Mouse (Mus musculus) lung, postnatal 10 days (tissue): Measurements from ENCODE around the gene Calm1.
"Not testable (repeated sequence)": the region's sequence is repeated elsewhere in the genome, so short reads cannot be mapped to it uniquely, and the experiment has no call there.

ENCODE experiments used
- DNase-seq: peaks from one replicate; pipeline ENCODE4 v3.0.0; 2021

Calm1 gene

DNA sequence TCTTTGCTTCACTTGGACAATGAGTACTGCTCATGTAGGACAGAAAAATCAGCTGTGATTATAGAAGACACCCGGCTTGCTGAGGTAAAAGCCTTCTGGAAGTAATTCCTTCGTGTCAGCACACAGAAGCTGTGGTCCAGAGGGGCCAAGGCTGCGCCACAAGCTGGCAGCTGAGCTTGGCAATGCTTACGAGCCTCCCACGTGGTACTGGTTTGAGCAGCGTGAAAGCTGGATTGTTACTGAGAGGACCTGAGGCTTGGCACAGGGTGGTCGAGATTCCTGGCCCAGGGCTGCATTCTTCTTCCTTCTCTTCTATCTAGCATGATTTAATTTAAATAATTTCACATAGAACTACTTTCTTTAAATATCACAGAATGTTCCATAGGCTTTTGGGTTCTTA lies 2.4 kb upstream of the Calm1 start:
- no peak for DNase-seq

DNA sequence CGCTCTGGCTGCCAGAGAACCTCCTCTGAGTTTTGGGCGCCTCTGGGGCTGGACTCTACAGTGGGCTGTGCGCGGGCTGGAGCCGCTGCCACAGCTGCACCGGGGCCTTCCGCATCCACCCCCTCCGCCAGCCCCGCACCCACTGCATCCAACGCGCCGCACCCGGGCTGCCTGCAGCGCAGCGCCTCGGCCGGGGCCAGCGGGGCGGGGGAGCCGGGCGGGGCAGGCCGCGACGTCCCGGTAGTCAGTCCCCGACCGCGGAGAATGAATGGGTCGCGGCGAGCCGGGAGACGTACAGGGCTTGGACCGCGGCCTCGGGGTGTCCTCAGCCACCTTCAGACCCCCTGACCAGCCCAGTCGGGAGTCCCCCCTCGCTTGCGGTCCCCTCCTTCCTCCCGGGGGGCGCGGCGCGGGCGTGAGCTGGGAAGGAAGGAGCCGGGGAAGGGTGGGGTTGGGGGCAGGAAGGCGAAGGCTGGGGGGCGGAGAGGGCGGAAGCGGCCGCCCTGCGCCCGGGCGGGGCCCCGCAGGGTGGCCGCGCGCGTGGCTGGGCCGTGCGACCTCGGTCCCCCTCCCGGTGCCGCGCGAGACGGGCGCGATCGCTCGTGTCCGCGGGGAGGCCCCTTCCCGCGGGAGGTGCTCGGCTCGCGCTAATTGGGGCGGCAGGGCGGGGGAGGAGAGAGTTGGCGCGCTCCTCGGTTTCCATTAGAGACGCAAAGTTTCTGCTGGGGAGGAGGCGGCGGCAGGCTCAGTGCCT lies 833 bp downstream of the Calm1 start:
- DNase-seq = peak; percentile 84

DNA sequence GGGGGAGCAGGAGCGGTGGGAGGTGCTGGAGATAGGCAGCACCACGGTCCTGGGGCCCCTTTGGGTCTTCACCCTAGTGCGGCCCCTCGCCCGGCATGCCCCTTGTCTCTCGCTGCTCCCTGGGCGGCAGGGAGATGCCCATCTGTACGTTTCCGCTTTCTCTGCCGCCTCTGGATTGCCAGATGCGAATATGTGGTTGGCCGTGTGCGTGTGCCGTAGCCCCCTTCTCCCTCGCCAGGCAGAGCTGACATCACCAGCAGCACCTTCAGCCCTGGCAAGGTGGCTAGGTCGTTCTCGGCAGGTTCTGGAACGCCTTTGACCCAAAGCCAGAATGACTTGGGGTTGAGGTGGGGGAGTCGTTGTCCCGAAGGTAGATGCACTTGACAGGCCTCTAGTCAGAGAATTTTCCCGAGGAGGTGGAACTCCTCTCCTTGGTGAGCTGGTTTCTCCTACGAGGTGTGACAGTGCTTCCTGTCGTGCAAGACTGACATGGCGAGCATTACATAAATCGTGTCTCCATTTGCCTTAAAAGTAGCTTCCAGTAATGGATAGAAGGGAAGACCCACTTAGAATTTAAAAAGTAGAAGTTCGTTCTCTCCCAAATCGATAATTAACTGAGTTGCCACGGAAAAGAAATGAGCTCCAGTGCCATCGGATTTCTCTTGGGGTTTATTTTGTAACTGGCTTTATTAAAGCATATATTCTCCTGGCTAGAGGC lies 1.6 kb downstream of the Calm1 start:
- DNase-seq = no peak

DNA sequence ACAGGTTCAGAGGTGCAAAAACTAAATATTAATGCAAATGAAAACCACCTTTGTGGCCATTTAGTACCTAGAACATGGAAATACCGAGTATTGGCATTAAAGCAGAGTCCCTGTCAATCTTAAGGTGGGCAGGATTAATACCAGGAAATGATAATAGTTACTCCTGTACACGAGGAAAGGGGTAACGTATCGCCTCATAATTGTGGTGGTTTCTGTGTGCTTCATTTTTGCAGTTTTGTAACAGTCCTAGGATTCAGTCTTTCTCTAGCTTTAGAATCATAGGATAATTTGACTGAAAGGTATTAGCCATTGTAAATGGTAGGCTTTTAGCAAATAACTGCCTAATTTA lies 2.1 kb downstream of the Calm1 start:
- no peak for DNase-seq

- peak; percentile 96 for DNase-seq
These were observed 2.6 kb downstream of the Calm1 start for GRCm38 (mm10) chr12:100201838-100202237.

DNA sequence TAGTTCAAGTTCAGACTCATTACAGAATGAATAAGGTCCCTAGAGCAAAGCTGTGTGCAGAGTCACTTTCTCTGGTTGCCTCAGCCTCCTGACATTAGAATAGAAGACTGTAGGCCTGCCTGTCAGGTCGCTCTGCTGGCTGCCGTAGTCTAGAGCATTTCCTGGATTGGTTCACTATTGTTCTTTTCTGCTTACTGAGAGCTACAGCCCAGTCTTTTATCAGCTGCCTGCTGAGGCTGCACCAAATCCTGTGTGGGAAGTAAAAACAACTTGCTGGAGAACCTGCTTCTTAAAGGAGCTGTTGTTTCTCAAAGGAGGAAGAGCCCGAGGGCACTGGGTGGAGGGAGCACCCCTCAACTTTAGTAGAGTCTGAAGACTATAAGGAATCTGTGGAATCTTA lies 4.5 kb downstream of the Calm1 start:
- DNase-seq = no peak

GRCm38 (mm10) chr12:100205156-100205555 lies 5.9 kb downstream of the Calm1 start:
- no peak for DNase-seq

GRCm38 (mm10) chr12:100206521-100206920 lies 7.3 kb downstream of the Calm1 start:
- DNase-seq = no peak

GRCm38 (mm10) chr12:100206926-100207325 lies 7.7 kb downstream of the Calm1 start:
- no peak for DNase-seq

DNA sequence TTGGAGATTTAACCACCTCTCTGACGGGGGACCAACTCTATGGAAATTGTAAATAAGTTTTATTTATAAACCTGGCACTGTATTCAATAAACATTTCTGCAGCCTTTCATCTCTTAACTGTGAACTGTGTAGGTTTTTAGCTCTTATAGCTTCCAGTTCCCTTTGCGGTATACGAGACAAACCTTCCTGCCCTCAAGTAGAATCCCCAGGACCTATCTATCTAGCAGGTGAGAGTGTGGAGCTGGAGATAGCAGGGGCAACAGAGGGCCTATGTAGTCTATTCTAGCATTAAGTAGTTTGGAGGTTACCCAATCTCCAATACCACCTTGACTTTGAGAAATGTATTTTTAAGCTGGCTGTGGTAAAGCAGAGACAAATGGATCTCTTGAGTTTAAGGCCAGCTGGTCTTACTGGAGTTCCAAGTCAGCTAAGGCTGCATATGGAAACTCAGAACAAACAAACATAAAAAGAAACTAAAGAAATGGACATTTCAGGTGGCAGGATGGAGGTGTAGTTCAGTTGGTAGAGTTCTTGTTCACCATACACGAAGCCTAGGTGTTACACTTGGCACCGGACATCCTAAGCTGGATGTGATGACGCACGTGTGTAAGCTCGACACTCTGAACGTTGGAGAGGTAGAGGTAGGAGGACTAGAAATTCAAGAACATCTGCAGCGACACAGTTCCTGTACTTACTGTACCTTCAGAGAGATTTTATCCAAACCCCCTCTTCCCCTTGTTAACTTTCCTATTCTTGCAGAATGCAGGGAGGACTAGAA lies 10.7 kb downstream of the Calm1 start:
- DNase-seq = no peak

- DNase-seq = peak; percentile 62
These were observed 11.7 kb downstream of the Calm1 start for GRCm38 (mm10) chr12:100210973-100211372.

- DNase-seq = no peak
These were observed 12.4 kb downstream of the Calm1 start for GRCm38 (mm10) chr12:100211453-100212185.

DNA sequence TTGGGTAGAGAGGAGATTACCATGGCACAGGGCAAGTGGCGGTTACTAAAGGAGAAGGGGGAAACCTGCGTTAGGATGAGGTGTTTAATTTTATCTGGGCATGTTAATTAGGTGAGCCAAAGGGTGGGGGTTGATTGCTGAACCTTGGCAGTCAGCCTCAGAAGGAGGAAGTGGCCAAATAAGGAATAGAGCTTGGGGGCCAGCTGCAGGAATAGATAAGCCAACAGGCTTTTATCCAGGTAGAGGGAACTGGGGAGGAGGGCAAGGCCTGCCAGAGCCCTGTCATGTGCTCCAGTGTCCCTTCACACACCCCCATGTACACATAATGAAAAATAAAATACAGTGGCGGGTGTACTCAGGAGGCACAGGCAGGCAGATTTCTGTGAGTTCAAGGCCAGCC lies 13.2 kb downstream of the Calm1 start:
- DNase-seq = no peak

DNA sequence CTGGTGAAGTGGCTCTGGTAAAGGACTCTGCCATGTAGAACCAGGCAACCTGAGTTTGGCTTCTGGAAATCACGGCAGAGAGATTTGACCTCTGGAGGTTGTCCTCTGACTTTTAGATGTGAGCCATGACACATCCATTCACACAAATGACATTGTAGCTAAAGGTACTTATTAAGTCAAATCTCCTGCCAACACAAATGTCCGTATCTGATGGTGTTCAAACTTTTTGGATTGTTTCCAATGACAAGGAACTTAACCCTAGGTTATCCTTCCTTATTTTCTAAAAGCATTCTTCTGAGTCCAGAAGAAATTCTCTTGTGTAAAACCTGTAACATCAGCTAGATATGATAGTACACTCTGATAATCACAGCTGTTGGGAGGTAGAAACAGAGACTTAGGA lies 13.9 kb downstream of the Calm1 start:
- no peak for DNase-seq

DNA sequence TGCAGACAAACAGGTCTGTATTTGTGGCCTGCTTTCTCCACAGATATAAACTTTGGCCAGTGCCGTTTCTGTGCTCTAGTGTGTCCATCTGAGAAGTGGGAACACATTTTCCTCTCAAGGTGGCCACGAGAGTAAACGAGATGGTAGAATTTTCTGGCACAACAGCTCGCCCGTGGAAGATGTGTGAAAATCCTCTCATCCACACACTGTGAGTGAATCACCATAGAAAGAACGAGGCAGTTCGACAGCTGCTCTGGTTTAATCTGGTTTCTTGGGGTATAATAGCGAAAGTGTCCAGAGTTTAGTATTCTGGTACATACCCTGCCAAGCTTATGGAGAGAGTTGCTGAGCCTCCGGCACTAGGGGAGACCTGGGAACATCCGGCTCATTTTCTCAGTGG lies 14.9 kb downstream of the Calm1 start:
- DNase-seq = no peak

GRCm38 (mm10) chr12:100214738-100215137 lies 15.5 kb downstream of the Calm1 start:
- peak; percentile 29 for DNase-seq

- DNase-seq = not testable (repeated sequence)
These were observed 17.9 kb downstream of the Calm1 start for GRCm38 (mm10) chr12:100217087-100217486.

GRCm38 (mm10) chr12:100220012-100220411 lies 20.8 kb downstream of the Calm1 start:
- no peak for DNase-seq

- no peak for DNase-seq
These were observed 22.5 kb downstream of the Calm1 start for GRCm38 (mm10) chr12:100221608-100222321.

DNA sequence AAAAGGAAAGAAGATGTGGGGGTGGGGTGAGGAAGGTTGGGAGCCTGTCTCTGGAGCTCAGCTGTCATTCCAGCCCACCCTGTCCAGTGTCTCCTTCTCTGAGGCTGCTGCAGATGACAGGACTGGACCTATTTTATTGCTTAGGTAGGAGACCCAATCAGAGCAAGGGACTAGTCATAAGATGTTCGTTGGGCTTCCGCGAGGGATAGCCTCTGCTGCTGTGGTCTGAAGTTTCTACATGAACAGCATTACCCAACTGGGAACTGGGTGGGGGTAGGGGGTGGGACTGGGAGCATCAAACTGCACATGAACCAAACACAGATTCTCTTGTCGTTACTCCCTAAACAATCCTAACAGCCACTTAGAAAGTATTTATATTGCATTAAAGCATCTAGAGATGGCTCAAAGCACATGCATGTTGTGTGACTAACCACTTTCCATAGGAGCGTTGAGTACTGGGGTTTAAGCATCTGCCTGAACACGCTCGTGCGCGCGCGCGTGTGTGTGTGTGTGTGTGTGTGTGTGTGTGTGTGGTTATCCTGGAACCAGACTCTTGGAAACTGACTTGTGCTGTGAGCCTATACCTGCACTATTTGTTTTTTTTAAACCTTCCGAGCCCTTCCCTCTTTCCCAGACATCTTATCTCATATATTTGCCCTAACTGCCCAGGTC lies 23.2 kb downstream of the Calm1 start:
- no peak for DNase-seq

DNA sequence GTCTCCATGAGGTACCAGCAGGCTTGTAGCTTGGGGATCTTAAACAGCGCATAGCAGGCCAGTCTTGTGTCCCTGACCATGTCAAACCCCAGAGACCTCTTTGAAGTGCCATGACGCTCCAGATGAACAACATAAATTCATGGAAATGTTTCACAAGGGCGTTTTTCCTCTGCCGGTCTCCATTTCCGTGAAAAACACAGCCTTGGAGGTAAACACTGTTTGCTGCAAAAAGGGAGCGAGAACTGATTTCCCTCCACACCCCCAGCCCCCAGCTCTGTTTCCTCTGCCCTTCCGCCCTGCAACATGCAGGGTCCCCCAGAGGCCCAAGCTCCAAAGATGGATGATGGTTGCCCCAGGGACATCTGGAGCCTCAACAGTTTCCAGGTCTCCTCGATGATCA lies 24.3 kb downstream of the Calm1 start:
- no peak for DNase-seq

GRCm38 (mm10) chr12:100225196-100225595 lies 26.0 kb downstream of the Calm1 start:
- DNase-seq = no peak
